Mouse (Mus musculus): Measurements from ENCODE around the gene Plekhb2. TPM values are rescaled to one million over a fixed set of nuclear protein-coding genes. Genes with fewer than 3 reads are reported as not detected.
A peak's percentile ranks its signal among the peaks of the same experiment; 100 is the strongest.

The Plekhb2 gene
- 60.0 and 60.8 TPM in 2 replicates for polyA plus RNA-seq (2015; fragmentation: Nextera tagmentation; extraction: Ambion mirVana)

GRCm38 (mm10) chr1:34849745-34850342 is at the start of gene Plekhb2:
TSS of gene Plekhb2 (plus strand) at chr1:34849976.
- WGBS: under 1% methylated on average over 39 of the region's 40 CpGs
- H3K4me2 ChIP-seq: peak within 1 kb of the TSS; percentile 92
- no peaks in the 10 kb centered on the region for H3K36me3 ChIP-seq
- ATAC-seq (replicated peaks; ENCODE audit: insufficient number of reproducible peaks, insufficient read depth, low FRiP score, low read depth): peak; percentile 82
- H3K27ac ChIP-seq: peak within 1 kb of the TSS; percentile 73
- no peaks in the 10 kb centered on the region for H3K27me3 ChIP-seq
- no peaks in the 10 kb centered on the region for H3K9me3 ChIP-seq (replicated peaks)
- peak within 1 kb of the TSS; percentile 69 for H3K4me3 ChIP-seq
- peaks cover 23% of the 10 kb centered on the region for H3K4me1 ChIP-seq (replicated peaks)
- peak within 1 kb of the TSS; percentile 95 for H3K9ac ChIP-seq

- under 1% methylated on average over 47 of the region's 47 CpGs for WGBS
- 0 out of 2 replicates have a peak overlapping the region, but pooled peaks have one; percentile 37 for H3K27ac ChIP-seq
- no peaks in the 10 kb centered on the region for H3K27me3 ChIP-seq
- ATAC-seq (replicated peaks; ENCODE audit: insufficient number of reproducible peaks, insufficient read depth, low FRiP score, low read depth): peak; percentile 79
- H3K4me2 ChIP-seq: peak overlapping the region; percentile 94
- H3K4me3 ChIP-seq: peak overlapping the region; percentile 68
- H3K36me3 ChIP-seq: no peaks in the 10 kb centered on the region
- peaks cover 22% of the 10 kb centered on the region for H3K4me1 ChIP-seq (replicated peaks)
- H3K9ac ChIP-seq: peak overlapping the region; percentile 66
- H3K9me3 ChIP-seq (replicated peaks): no peaks in the 10 kb centered on the region
Observed at GRCm38 (mm10) chr1:34801616-34802289, 48.0 kb upstream of the Plekhb2 start.

- no peaks in the 10 kb centered on the region for H3K27me3 ChIP-seq
- peak overlapping the region; percentile 94 for H3K4me2 ChIP-seq
- peak overlapping the region; percentile 66 for H3K9ac ChIP-seq
- 28% methylated on average over 7 of the region's 7 CpGs for WGBS
- no peaks in the 10 kb centered on the region for H3K36me3 ChIP-seq
- H3K4me1 ChIP-seq (replicated peaks): peaks cover 28% of the 10 kb centered on the region
- H3K27ac ChIP-seq: 0 out of 2 replicates have a peak overlapping the region, but pooled peaks have one; percentile 37
- peak overlapping the region; percentile 68 for H3K4me3 ChIP-seq
- ATAC-seq (replicated peaks; ENCODE audit: insufficient number of reproducible peaks, insufficient read depth, low FRiP score, low read depth): no peak
- H3K9me3 ChIP-seq (replicated peaks): no peaks in the 10 kb centered on the region
Observed at GRCm38 (mm10) chr1:34802290-34802642, 47.5 kb upstream of the Plekhb2 start.

- peaks cover 4% of the 10 kb centered on the region; the same call in 1 of the 2 replicates for H3K36me3 ChIP-seq
- H3K27ac ChIP-seq: no peak overlapping the region
- H3K4me3 ChIP-seq: no peak overlapping the region
- no peaks in the 10 kb centered on the region for H3K9me3 ChIP-seq (replicated peaks)
- peaks cover 30% of the 10 kb centered on the region for H3K4me1 ChIP-seq (replicated peaks)
- WGBS: 91% methylated on average over 7 of the region's 7 CpGs
- no peaks in the 10 kb centered on the region for H3K27me3 ChIP-seq
- no peak for ATAC-seq (replicated peaks; ENCODE audit: insufficient number of reproducible peaks, insufficient read depth, low FRiP score, low read depth)
- H3K4me2 ChIP-seq: no peak overlapping the region
- no peak overlapping the region for H3K9ac ChIP-seq
Observed at GRCm38 (mm10) chr1:34804863-34805262, 44.9 kb upstream of the Plekhb2 start.

GRCm38 (mm10) chr1:34805931-34806520 is 43.8 kb upstream of the Plekhb2 start:
- Histone ChIP-seq H3K36me3 (peaks cover 14% of the 10 kb centered on the region; the same call in 1 of the 2 replicates), H3K9me3 (replicated peaks) (no peaks in the 10 kb centered on the region), H3K27me3 (no peaks in the 10 kb centered on the region), H3K27ac (no peak overlapping the region), H3K4me3 (no peak overlapping the region), H3K4me2 (no peak overlapping the region), H3K4me1 (replicated peaks) (peaks cover 27% of the 10 kb centered on the region), H3K9ac (no peak overlapping the region)
- ATAC-seq (replicated peaks; ENCODE audit: insufficient number of reproducible peaks, insufficient read depth, low FRiP score, low read depth): no peak
- WGBS: 26% methylated on average over 35 of the region's 35 CpGs

DNA sequence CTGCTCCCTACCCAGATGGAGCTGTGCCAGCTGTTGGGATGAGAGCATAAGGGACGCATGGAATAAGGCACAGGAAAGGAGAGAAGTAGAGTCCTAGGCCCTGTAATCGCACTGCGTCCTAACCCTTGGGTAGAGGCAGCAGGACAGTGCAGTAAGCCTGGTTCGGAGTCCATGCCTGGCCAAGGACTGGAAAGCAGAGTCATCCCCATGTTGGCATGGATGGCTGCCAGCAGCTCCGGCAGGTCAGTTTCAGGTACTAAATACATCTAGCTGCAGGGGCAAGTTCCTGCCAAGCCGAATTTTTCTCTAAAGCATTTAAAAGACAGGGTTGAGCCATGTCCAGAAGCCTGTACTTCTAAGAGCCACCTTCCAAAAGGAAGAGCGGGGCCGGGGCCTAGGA is 41.3 kb upstream of the Plekhb2 start:
- Histone ChIP-seq H3K27me3 (no peaks in the 10 kb centered on the region), H3K36me3 (peaks cover 32% of the 10 kb centered on the region), H3K9ac (no peak overlapping the region), H3K27ac (no peak overlapping the region), H3K4me1 (replicated peaks) (peaks cover 16% of the 10 kb centered on the region), H3K9me3 (replicated peaks) (no peaks in the 10 kb centered on the region), H3K4me2 (no peak overlapping the region), H3K4me3 (no peak overlapping the region)
- ATAC-seq (replicated peaks; ENCODE audit: insufficient number of reproducible peaks, insufficient read depth, low FRiP score, low read depth): no peak
- 88% methylated on average over 8 of the region's 8 CpGs for WGBS

GRCm38 (mm10) chr1:34810293-34810692 is 39.5 kb upstream of the Plekhb2 start:
- WGBS: 80% methylated on average over 11 of the region's 11 CpGs
- Histone ChIP-seq H3K9me3 (replicated peaks) (no peaks in the 10 kb centered on the region), H3K4me3 (no peak overlapping the region), H3K4me2 (no peak overlapping the region), H3K9ac (no peak overlapping the region), H3K36me3 (peaks cover 48% of the 10 kb centered on the region), H3K27ac (no peak overlapping the region), H3K4me1 (replicated peaks) (peaks cover 16% of the 10 kb centered on the region), H3K27me3 (no peaks in the 10 kb centered on the region)
- ATAC-seq (replicated peaks; ENCODE audit: insufficient number of reproducible peaks, insufficient read depth, low FRiP score, low read depth): no peak

DNA sequence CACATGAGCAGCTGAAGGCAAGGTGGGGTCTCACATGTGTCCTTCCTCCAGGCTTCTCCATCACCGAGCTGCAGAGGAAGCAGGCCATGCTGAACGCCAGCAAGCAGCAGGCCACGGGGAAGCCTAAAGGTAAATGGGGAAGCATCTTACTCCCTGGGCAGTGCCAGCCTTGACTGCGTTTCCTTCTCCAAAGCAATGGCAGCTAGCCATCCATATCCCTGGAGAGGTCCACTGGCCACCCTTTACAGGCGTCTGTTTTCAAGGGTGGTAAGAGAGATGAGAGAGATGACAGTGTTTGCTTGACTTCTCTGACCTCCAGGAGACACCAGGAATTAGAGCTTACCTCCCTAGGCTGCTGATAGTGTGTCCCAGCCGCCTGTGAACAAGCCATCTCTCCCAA is 38.7 kb upstream of the Plekhb2 start:
- H3K27me3 ChIP-seq: no peaks in the 10 kb centered on the region
- no peak for ATAC-seq (replicated peaks; ENCODE audit: insufficient number of reproducible peaks, insufficient read depth, low FRiP score, low read depth)
- H3K4me1 ChIP-seq (replicated peaks): peaks cover 14% of the 10 kb centered on the region
- peaks cover 52% of the 10 kb centered on the region for H3K36me3 ChIP-seq
- no peak overlapping the region for H3K27ac ChIP-seq
- no peak overlapping the region for H3K9ac ChIP-seq
- 70% methylated on average over 6 of the region's 6 CpGs for WGBS
- no peak overlapping the region for H3K4me3 ChIP-seq
- no peaks in the 10 kb centered on the region for H3K9me3 ChIP-seq (replicated peaks)
- no peak overlapping the region for H3K4me2 ChIP-seq

DNA sequence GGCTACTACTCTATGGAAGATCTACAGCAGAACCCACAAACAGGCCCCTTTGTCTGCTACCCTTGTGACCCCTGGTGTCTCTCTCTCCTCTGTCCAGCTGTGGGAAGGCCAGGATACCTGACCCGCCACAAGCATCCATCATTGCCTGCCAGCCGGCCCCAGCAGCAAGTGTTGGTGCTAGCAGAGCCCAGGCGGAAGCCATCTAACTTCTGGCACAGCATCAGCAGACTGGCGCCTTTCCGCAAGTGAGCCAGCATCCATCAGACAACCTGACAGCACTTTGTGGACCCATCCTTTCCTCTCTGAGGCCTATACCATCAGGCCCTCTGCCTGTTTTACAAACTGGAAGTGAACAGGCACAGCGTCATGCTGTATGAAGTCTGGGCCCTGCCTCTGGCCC is 38.2 kb upstream of the Plekhb2 start:
- no peak for ATAC-seq (replicated peaks; ENCODE audit: insufficient number of reproducible peaks, insufficient read depth, low FRiP score, low read depth)
- peaks cover 57% of the 10 kb centered on the region for H3K36me3 ChIP-seq

DNA sequence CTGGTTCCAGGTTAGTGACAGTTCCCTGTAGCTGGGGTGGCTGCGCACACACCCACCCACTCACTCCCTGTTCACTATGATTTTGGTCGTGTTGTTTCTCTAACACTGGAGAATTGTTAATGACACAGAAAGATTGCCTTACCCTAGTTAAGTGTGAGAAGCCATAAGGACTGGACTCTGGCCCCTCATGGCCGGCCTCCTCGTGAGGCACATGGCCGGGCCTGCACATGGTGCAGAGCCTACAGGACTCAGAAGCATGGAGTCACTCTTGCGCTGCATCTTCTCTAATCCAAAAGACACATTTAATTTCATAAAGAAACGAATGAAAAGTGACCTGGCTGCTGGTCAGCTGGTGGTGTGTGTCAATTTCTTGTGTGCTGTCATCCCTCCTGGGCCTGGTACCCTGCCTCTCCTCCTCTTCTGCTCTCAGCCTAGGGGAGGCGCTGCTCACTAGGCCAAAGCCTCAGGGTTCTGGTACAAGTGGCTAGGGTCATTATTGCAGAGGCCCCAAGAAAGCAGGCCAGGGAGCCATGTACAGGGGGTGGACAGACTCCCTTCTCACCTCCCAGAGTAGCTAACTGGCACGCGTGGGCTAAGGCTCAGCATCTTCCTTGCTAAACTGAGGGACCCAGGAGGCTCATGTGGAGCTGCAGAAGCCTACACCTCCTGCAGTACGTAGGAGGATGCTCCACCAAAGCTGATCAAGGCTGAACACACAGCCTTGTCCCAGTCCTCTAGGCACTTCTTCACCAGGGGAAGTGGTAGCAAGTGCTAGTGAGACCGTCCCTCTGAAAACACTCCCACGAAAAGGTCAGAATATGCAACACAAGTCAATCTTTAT is 37.1 kb upstream of the Plekhb2 start:
- H3K27ac ChIP-seq: no peak overlapping the region
- 89% methylated on average over 13 of the region's 13 CpGs for WGBS
- no peaks in the 10 kb centered on the region; the same call in 1 of the 2 replicates for H3K4me1 ChIP-seq (replicated peaks)
- H3K4me3 ChIP-seq: no peak overlapping the region
- no peaks in the 10 kb centered on the region for H3K9me3 ChIP-seq (replicated peaks)
- H3K36me3 ChIP-seq: peaks cover 68% of the 10 kb centered on the region
- H3K9ac ChIP-seq: no peak overlapping the region
- no peaks in the 10 kb centered on the region for H3K27me3 ChIP-seq
- no peak for ATAC-seq (replicated peaks; ENCODE audit: insufficient number of reproducible peaks, insufficient read depth, low FRiP score, low read depth)
- no peak overlapping the region for H3K4me2 ChIP-seq

More for the DNA sequence above, 38.2 kb upstream of the Plekhb2 start:
- H3K27ac ChIP-seq: no peak overlapping the region
- no peak overlapping the region for H3K9ac ChIP-seq
- H3K4me2 ChIP-seq: no peak overlapping the region
- no peaks in the 10 kb centered on the region for H3K9me3 ChIP-seq (replicated peaks)
- no peaks in the 10 kb centered on the region for H3K27me3 ChIP-seq
- peaks cover 9% of the 10 kb centered on the region for H3K4me1 ChIP-seq (replicated peaks)
- no peak overlapping the region for H3K4me3 ChIP-seq
- WGBS: 66% methylated on average over 6 of the region's 6 CpGs

DNA sequence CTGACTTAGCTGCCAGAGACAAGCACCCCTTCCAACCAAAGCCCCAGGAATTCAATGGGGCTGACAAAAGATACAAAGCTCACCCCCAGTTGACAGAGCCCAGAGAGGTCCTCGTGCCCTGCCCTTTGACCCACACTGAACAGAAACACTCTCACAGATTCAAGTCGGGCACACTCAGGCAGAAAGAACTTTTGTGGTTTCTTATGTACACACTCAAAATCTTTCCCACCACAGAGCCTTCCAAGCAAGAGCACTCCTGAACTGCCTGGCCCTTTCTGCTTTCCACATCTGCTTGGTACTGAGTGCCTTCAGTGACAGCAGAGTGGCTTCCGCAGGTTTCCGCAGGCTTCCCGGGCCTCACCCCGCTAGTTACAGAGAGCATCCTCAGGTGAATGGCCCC is 33.9 kb upstream of the Plekhb2 start:
- Histone ChIP-seq H3K27me3 (no peaks in the 10 kb centered on the region), H3K4me3 (no peak overlapping the region), H3K4me1 (replicated peaks) (peaks cover 4% of the 10 kb centered on the region), H3K27ac (no peak overlapping the region), H3K9ac (no peak overlapping the region), H3K9me3 (replicated peaks) (no peaks in the 10 kb centered on the region), H3K36me3 (peaks cover 78% of the 10 kb centered on the region), H3K4me2 (no peak overlapping the region)
- WGBS: 83% methylated on average over 6 of the region's 6 CpGs
- ATAC-seq (replicated peaks; ENCODE audit: insufficient number of reproducible peaks, insufficient read depth, low FRiP score, low read depth): no peak

All from heart, embryonic 15.5 days (tissue).